ENCODE assay signal across 29 mouse cellular contexts in genomic region chr4:10402928-10403327, GRCm38 (mm10).
"Had no signal": no experiment of that assay in that cellular context is flagged by ENCODE, and none has a peak within 500 bp of the region (broad histone marks: within the 10 kb centered on the region; RNA-seq: fewer than 3 reads in every experiment).

No protein-coding gene starts in this region.

- H3K36me3 ChIP-seq: heart, embryonic 10.5 days; heart, embryonic 12.5 days; hindbrain, embryonic 10.5 days; hindbrain, embryonic 12.5 days; intestine, embryonic 15.5 days; limb, embryonic 10.5 days; limb, embryonic 12.5 days; liver, embryonic 13.5 days; liver, embryonic 15.5 days had no signal

- H3K27me3 ChIP-seq: heart, embryonic 12.5 days; hindbrain, embryonic 12.5 days; intestine, embryonic 15.5 days; limb, embryonic 12.5 days; liver, embryonic 13.5 days; liver, embryonic 15.5 days had no signal

- H3K27ac ChIP-seq: gastrocnemius, adult 2 months; heart, embryonic 10.5 days; hindbrain, embryonic 10.5 days; hindbrain, embryonic 12.5 days; hindbrain, embryonic 14.5 days; intestine, embryonic 15.5 days; layer of hippocampus, adult 2 months; left cerebral cortex, adult 2 months; limb, embryonic 10.5 days; limb, embryonic 12.5 days; liver, embryonic 13.5 days; liver, embryonic 15.5 days had no signal

- DNase-seq: gastrocnemius, adult 2 months; gastrocnemius, postnatal 10 days; gastrocnemius, postnatal 25 days; heart, adult 18-20 months; heart, postnatal 10 days; heart, postnatal 4 days; kidney, adult 18-20 months; kidney, adult 8-10 months; kidney, postnatal 10 days; kidney, postnatal 25 days; kidney, postnatal 4 days; liver; liver, embryonic 13.5 days; liver, postnatal 0 days had no signal

- H3K9ac ChIP-seq: heart, embryonic 12.5 days; hindbrain, embryonic 12.5 days; hindbrain, embryonic 14.5 days; intestine, embryonic 15.5 days; limb, embryonic 12.5 days; liver, embryonic 13.5 days; liver, embryonic 15.5 days; liver, postnatal 0 days had no signal

- H3K4me2 ChIP-seq: heart, embryonic 12.5 days; hindbrain, embryonic 12.5 days; hindbrain, embryonic 14.5 days; intestine, embryonic 15.5 days; limb, embryonic 12.5 days; liver, embryonic 11.5 days; liver, embryonic 13.5 days; liver, embryonic 15.5 days had no signal

- H3K4me3 ChIP-seq: gastrocnemius, adult 2 months; heart, embryonic 10.5 days; heart, embryonic 12.5 days; hindbrain, embryonic 10.5 days; hindbrain, embryonic 12.5 days; intestine, embryonic 15.5 days; layer of hippocampus, adult 2 months; left cerebral cortex, adult 2 months; limb, embryonic 10.5 days; limb, embryonic 12.5 days; liver, embryonic 13.5 days; liver, embryonic 15.5 days had no signal

- H3K9me3 ChIP-seq: heart, embryonic 10.5 days; heart, embryonic 12.5 days; hindbrain, embryonic 10.5 days; hindbrain, embryonic 12.5 days; intestine, embryonic 15.5 days; limb, embryonic 10.5 days; limb, embryonic 12.5 days; liver, embryonic 13.5 days; liver, embryonic 15.5 days had no signal

- ATAC-seq: hindbrain, embryonic 16.5 days; inflammation-experienced regulatory T-cells, adult 6 months; intestine, embryonic 15.5 days; intestine, postnatal 0 days; liver, postnatal 0 days had no signal

- H3K4me1 ChIP-seq: hindbrain, embryonic 12.5 days; intestine, embryonic 15.5 days; limb, embryonic 10.5 days; limb, embryonic 12.5 days; liver, embryonic 13.5 days; liver, embryonic 15.5 days had no signal
